Mouse (Mus musculus) gonadal fat pad, adult 2 months (tissue): ENCODE results near the gene Apba2. TPM values are rescaled to one million over a fixed set of nuclear protein-coding genes. Genes with fewer than 3 reads are reported as not detected.

Experiments used
- DNase-seq: peaks from one replicate; pipeline ENCODE4 v3.0.0-alpha.2; 2012; ENCODE audit warnings: low read depth
- polyA plus RNA-seq: library from polyadenylated mRNA; depleted of rRNA; stranded (reverse); fragments of >200 nt; gene quantifications from 2 replicates; pipeline ENCODE4 v1.2.3, GENCODE M21; 2012

Gene Apba2
- polyA plus RNA-seq, 1 experiment = 0.95 TPM

- DNase-seq = no peak
Measured at GRCm38 (mm10) chr7:64531297-64531696, 29.8 kb downstream of the Apba2 start.

- no peak for DNase-seq
Measured at GRCm38 (mm10) chr7:64533374-64533773, 31.9 kb downstream of the Apba2 start.

- DNase-seq = no peak
Measured at GRCm38 (mm10) chr7:64535269-64535668, 33.8 kb downstream of the Apba2 start.

GRCm38 (mm10) chr7:64539450-64540148, 38.1 kb downstream of the Apba2 start:
- DNase-seq = no peak

GRCm38 (mm10) chr7:64546801-64547200, 45.3 kb downstream of the Apba2 start:
- DNase-seq = no peak

GRCm38 (mm10) chr7:64550856-64551255, 49.4 kb downstream of the Apba2 start:
- no peak for DNase-seq

GRCm38 (mm10) chr7:64552523-64553190, 51.2 kb downstream of the Apba2 start:
- no peak for DNase-seq

- DNase-seq = no peak
Measured at GRCm38 (mm10) chr7:64561711-64562498, 60.4 kb downstream of the Apba2 start.

GRCm38 (mm10) chr7:64564891-64565571, 63.5 kb downstream of the Apba2 start:
- DNase-seq = no peak

GRCm38 (mm10) chr7:64566371-64567243, 65.1 kb downstream of the Apba2 start:
- no peak for DNase-seq

GRCm38 (mm10) chr7:64568722-64569121, 67.2 kb downstream of the Apba2 start:
- no peak for DNase-seq

GRCm38 (mm10) chr7:64569676-64570075, 68.2 kb downstream of the Apba2 start:
- DNase-seq = no peak

GRCm38 (mm10) chr7:64570914-64571313, 69.4 kb downstream of the Apba2 start:
- DNase-seq = no peak

GRCm38 (mm10) chr7:64574144-64574543, 72.6 kb downstream of the Apba2 start:
- no peak for DNase-seq

- DNase-seq = no peak
Measured at GRCm38 (mm10) chr7:64576519-64576951, 75.0 kb downstream of the Apba2 start.

GRCm38 (mm10) chr7:64578176-64578575, 76.7 kb downstream of the Apba2 start:
- DNase-seq = no peak

GRCm38 (mm10) chr7:64579887-64580286, 78.4 kb downstream of the Apba2 start:
- DNase-seq = no peak

GRCm38 (mm10) chr7:64580293-64580692, 78.8 kb downstream of the Apba2 start:
- no peak for DNase-seq

GRCm38 (mm10) chr7:64582358-64582757, 80.9 kb downstream of the Apba2 start:
- no peak for DNase-seq

- no peak for DNase-seq
Measured at GRCm38 (mm10) chr7:64583670-64584121, 82.2 kb downstream of the Apba2 start.

GRCm38 (mm10) chr7:64586133-64586532, 84.6 kb downstream of the Apba2 start:
- no peak for DNase-seq
